Mouse (Mus musculus): ENCODE results near the gene Galnt4.

DNA sequence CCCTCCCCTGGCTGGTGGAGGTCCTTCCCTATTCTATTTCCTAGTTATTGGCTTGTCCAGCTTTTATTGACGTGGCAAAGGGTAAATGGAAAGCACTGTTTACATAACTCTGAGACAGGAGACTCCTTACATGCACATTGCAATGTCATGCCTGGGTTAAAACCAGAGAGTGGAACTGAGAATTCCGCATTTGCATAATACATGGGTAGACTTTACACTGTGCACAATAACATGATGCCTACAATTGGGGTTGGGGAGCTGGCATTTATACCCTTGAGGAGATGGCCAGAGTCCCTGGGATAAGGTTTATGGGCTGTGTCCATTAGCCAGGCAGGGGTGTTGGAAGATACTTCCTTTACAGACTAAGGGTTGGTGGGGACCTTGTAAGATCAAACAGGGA lies 14.6 kb upstream of the Galnt4 start:
- TF ChIP-seq POLR2A (IDR thresholded peaks at IDR 0.05; ENCODE audit: borderline replicate concordance, insufficient read depth, low read length) (no peak), CTCF (IDR thresholded peaks at IDR 0.05; ENCODE audit: borderline replicate concordance, insufficient read depth, low read depth, low read length) (no peak)

Measured in cerebellum, adult 2 months (tissue).